Mouse (Mus musculus): ENCODE measurements around the gene Josd2. TPM values are rescaled to one million over a fixed set of nuclear protein-coding genes. Genes with fewer than 3 reads are reported as not detected.

Gene Josd2
- polyA plus RNA-seq, 1 experiment from 2014 or later: 174 TPM

- Histone ChIP-seq H3K36me3 (ENCODE audit: control insufficient read depth, insufficient read depth) (peaks cover under 1% of the 10 kb centered on the region; the same call in 1 of the 2 replicates), H3K9me3 (replicated peaks; ENCODE audit: control insufficient read depth, low read length) (no peaks in the 10 kb centered on the region), H3K27me3 (ENCODE audit: control insufficient read depth, insufficient read depth, low read depth, low read length) (peaks cover 2% of the 10 kb centered on the region), H3K4me3 (ENCODE audit: low read depth, low read length) (no peak overlapping the region), H3K9ac (ENCODE audit: low read depth, low read length) (no peak overlapping the region), H3K4me1 (ENCODE audit: control insufficient read depth, low read depth, low read length) (peaks cover 27% of the 10 kb centered on the region), H3K4me2 (ENCODE audit: low read depth, low read length) (no peak overlapping the region), H3K27ac (ENCODE audit: low read length) (peak overlapping the region; percentile 48; the same call in 1 of the 2 replicates)
- 34% methylated on average over 1 of the region's 1 CpGs for WGBS (ENCODE audit: insufficient replicate concordance)
- ATAC-seq (ENCODE audit: low read depth): no peak
Observed at GRCm38 (mm10) chr7:44498922-44499321, 31.1 kb downstream of the Josd2 start.

GRCm38 (mm10) chr7:44500046-44500445, 32.3 kb downstream of the Josd2 start:
- Histone ChIP-seq H3K9me3 (replicated peaks; ENCODE audit: control insufficient read depth, low read length) (no peaks in the 10 kb centered on the region), H3K4me3 (ENCODE audit: low read depth, low read length) (no peak overlapping the region), H3K27ac (ENCODE audit: low read length) (no peak overlapping the region), H3K4me1 (ENCODE audit: control insufficient read depth, low read depth, low read length) (peaks cover 22% of the 10 kb centered on the region), H3K27me3 (ENCODE audit: control insufficient read depth, insufficient read depth, low read depth, low read length) (peaks cover 2% of the 10 kb centered on the region), H3K36me3 (ENCODE audit: control insufficient read depth, insufficient read depth) (no peaks in the 10 kb centered on the region), H3K4me2 (ENCODE audit: low read depth, low read length) (no peak overlapping the region), H3K9ac (ENCODE audit: low read depth, low read length) (no peak overlapping the region)
- ATAC-seq (ENCODE audit: low read depth): no peak
- 64% methylated on average over 17 of the region's 20 CpGs for WGBS (ENCODE audit: insufficient replicate concordance)

GRCm38 (mm10) chr7:44501563-44502115, 33.9 kb downstream of the Josd2 start:
- Histone ChIP-seq H3K9ac (ENCODE audit: low read depth, low read length) (no peak overlapping the region), H3K4me2 (ENCODE audit: low read depth, low read length) (no peak overlapping the region), H3K9me3 (replicated peaks; ENCODE audit: control insufficient read depth, low read length) (no peaks in the 10 kb centered on the region), H3K27ac (ENCODE audit: low read length) (no peak overlapping the region), H3K4me3 (ENCODE audit: low read depth, low read length) (no peak overlapping the region), H3K27me3 (ENCODE audit: control insufficient read depth, insufficient read depth, low read depth, low read length) (peaks cover 2% of the 10 kb centered on the region), H3K4me1 (ENCODE audit: control insufficient read depth, low read depth, low read length) (peaks cover 12% of the 10 kb centered on the region), H3K36me3 (ENCODE audit: control insufficient read depth, insufficient read depth) (no peaks in the 10 kb centered on the region)
- ATAC-seq (ENCODE audit: low read depth): no peak
- 23% methylated on average over 5 of the region's 5 CpGs for WGBS (ENCODE audit: insufficient replicate concordance)

GRCm38 (mm10) chr7:44507491-44507890, 39.7 kb downstream of the Josd2 start:
- ATAC-seq (ENCODE audit: low read depth): no peak
- Histone ChIP-seq H3K4me2 (ENCODE audit: low read depth, low read length) (no peak overlapping the region), H3K9ac (ENCODE audit: low read depth, low read length) (no peak overlapping the region), H3K27ac (ENCODE audit: low read length) (no peak overlapping the region), H3K27me3 (ENCODE audit: control insufficient read depth, insufficient read depth, low read depth, low read length) (peaks cover 2% of the 10 kb centered on the region; the same call in 1 of the 2 replicates), H3K4me3 (ENCODE audit: low read depth, low read length) (no peak overlapping the region), H3K36me3 (ENCODE audit: control insufficient read depth, insufficient read depth) (no peaks in the 10 kb centered on the region), H3K4me1 (ENCODE audit: control insufficient read depth, low read depth, low read length) (no peaks in the 10 kb centered on the region), H3K9me3 (replicated peaks; ENCODE audit: control insufficient read depth, low read length) (no peaks in the 10 kb centered on the region)

- WGBS (ENCODE audit: insufficient replicate concordance): 62% methylated on average over 9 of the region's 9 CpGs
- H3K4me2 ChIP-seq (ENCODE audit: low read depth, low read length): no peak overlapping the region
- H3K9ac ChIP-seq (ENCODE audit: low read depth, low read length): no peak overlapping the region
- no peak for ATAC-seq (ENCODE audit: low read depth)
- no peaks in the 10 kb centered on the region for H3K36me3 ChIP-seq (ENCODE audit: control insufficient read depth, insufficient read depth)
- no peak overlapping the region for H3K4me3 ChIP-seq (ENCODE audit: low read depth, low read length)
- no peaks in the 10 kb centered on the region for H3K9me3 ChIP-seq (replicated peaks; ENCODE audit: control insufficient read depth, low read length)
- no peaks in the 10 kb centered on the region for H3K4me1 ChIP-seq (ENCODE audit: control insufficient read depth, low read depth, low read length)
- H3K27ac ChIP-seq (ENCODE audit: low read length): no peak overlapping the region
- H3K27me3 ChIP-seq (ENCODE audit: control insufficient read depth, insufficient read depth, low read depth, low read length): peaks cover 34% of the 10 kb centered on the region
Observed at GRCm38 (mm10) chr7:44519240-44519913, 51.6 kb downstream of the Josd2 start.

- WGBS (ENCODE audit: insufficient replicate concordance): 51% methylated on average over 3 of the region's 3 CpGs
- Histone ChIP-seq H3K27ac (ENCODE audit: low read length) (no peak overlapping the region), H3K36me3 (ENCODE audit: control insufficient read depth, insufficient read depth) (no peaks in the 10 kb centered on the region), H3K27me3 (ENCODE audit: control insufficient read depth, insufficient read depth, low read depth, low read length) (peaks cover 47% of the 10 kb centered on the region), H3K9me3 (replicated peaks; ENCODE audit: control insufficient read depth, low read length) (no peaks in the 10 kb centered on the region), H3K4me2 (ENCODE audit: low read depth, low read length) (no peak overlapping the region), H3K9ac (ENCODE audit: low read depth, low read length) (no peak overlapping the region), H3K4me3 (ENCODE audit: low read depth, low read length) (no peak overlapping the region), H3K4me1 (ENCODE audit: control insufficient read depth, low read depth, low read length) (no peaks in the 10 kb centered on the region)
- no peak for ATAC-seq (ENCODE audit: low read depth)
Observed at GRCm38 (mm10) chr7:44520990-44521389, 53.2 kb downstream of the Josd2 start.

Small RNA genes lying within 50 kb of the gene (microRNA-seq; reads per million reads assigned to microRNA genes)
- gene Mir7052: 2.5 reads per million, percentile 4 among the genes with 10 or more reads in this experiment

Other genes with a start within 250 kb of the Josd2 start
- gene Klk1, start 242.6 kb upstream of the Josd2 start, polyA plus RNA-seq (2015; fragmentation: Nextera tagmentation; extraction: Ambion mirVana): 1.1 TPM in 1 of 2 replicates, not detected in the other
- gene Gm36864, start 231.8 kb upstream of the Josd2 start, polyA plus RNA-seq (2015; fragmentation: Nextera tagmentation; extraction: Ambion mirVana): not detected in 2 replicates
- gene 1700028J19Rik, start 221.3 kb upstream of the Josd2 start, polyA plus RNA-seq (2015; fragmentation: Nextera tagmentation; extraction: Ambion mirVana): 1.1 and 1.2 TPM in 2 replicates
- 23.4 and 24.6 TPM in 2 replicates for gene 2410002F23Rik, start 221.3 kb upstream of the Josd2 start, polyA plus RNA-seq (2015; fragmentation: Nextera tagmentation; extraction: Ambion mirVana)
- not detected in 2 replicates for gene Acp4, start 210.6 kb upstream of the Josd2 start, polyA plus RNA-seq (2015; fragmentation: Nextera tagmentation; extraction: Ambion mirVana)
- gene Gm15517, start 206.5 kb upstream of the Josd2 start, polyA plus RNA-seq (2015; fragmentation: Nextera tagmentation; extraction: Ambion mirVana): not detected in 2 replicates
- gene Clec11a, start 161.1 kb upstream of the Josd2 start, polyA plus RNA-seq (2015; fragmentation: Nextera tagmentation; extraction: Ambion mirVana): 0.44 and 0.46 TPM in 2 replicates
- gene Shank1, start 157.7 kb upstream of the Josd2 start, polyA plus RNA-seq (2015; fragmentation: Nextera tagmentation; extraction: Ambion mirVana): 0.01 and 0.02 TPM in 2 replicates
- 0.04 TPM in 1 of 2 replicates, not detected in the other for gene Syt3, start 83.9 kb upstream of the Josd2 start, polyA plus RNA-seq (2015; fragmentation: Nextera tagmentation; extraction: Ambion mirVana)
- gene 1700008O03Rik, start 82.2 kb upstream of the Josd2 start, polyA plus RNA-seq (2015; fragmentation: Nextera tagmentation; extraction: Ambion mirVana): 0.20 TPM in 1 of 2 replicates, not detected in the other
- not detected in 2 replicates for gene Lrrc4b, start 39.0 kb upstream of the Josd2 start, polyA plus RNA-seq (2015; fragmentation: Nextera tagmentation; extraction: Ambion mirVana)
- gene Aspdh, start 2.6 kb upstream of the Josd2 start, polyA plus RNA-seq (2015; fragmentation: Nextera tagmentation; extraction: Ambion mirVana): 19.4 and 23.5 TPM in 2 replicates
- gene Emc10, start 28.5 kb downstream of the Josd2 start, polyA plus RNA-seq (2015; fragmentation: Nextera tagmentation; extraction: Ambion mirVana): 34.4 and 40.6 TPM in 2 replicates
- gene Fam71e1, start 28.6 kb downstream of the Josd2 start, polyA plus RNA-seq (2015; fragmentation: Nextera tagmentation; extraction: Ambion mirVana): 1.3 and 1.4 TPM in 2 replicates
- 0.15 and 0.31 TPM in 2 replicates for gene Mybpc2, start 56.7 kb downstream of the Josd2 start, polyA plus RNA-seq (2015; fragmentation: Nextera tagmentation; extraction: Ambion mirVana)
- 1.5 and 2.0 TPM in 2 replicates for gene Spib, start 64.1 kb downstream of the Josd2 start, polyA plus RNA-seq (2015; fragmentation: Nextera tagmentation; extraction: Ambion mirVana)
- 47.8 and 48.8 TPM in 2 replicates for gene Pold1, start 80.9 kb downstream of the Josd2 start, polyA plus RNA-seq (2015; fragmentation: Nextera tagmentation; extraction: Ambion mirVana)
- 41.0 and 45.9 TPM in 2 replicates for gene Nr1h2, start 86.0 kb downstream of the Josd2 start, polyA plus RNA-seq (2015; fragmentation: Nextera tagmentation; extraction: Ambion mirVana)
- gene Napsa, start 104.4 kb downstream of the Josd2 start, polyA plus RNA-seq (2015; fragmentation: Nextera tagmentation; extraction: Ambion mirVana): 11.5 and 12.2 TPM in 2 replicates
- 0.06 and 0.07 TPM in 2 replicates for gene Kcnc3, start 122.7 kb downstream of the Josd2 start, polyA plus RNA-seq (2015; fragmentation: Nextera tagmentation; extraction: Ambion mirVana)
- 0.25 and 0.77 TPM in 2 replicates for gene Myh14, start 202.9 kb downstream of the Josd2 start, polyA plus RNA-seq (2015; fragmentation: Nextera tagmentation; extraction: Ambion mirVana)
- not detected in 2 replicates for gene Izumo2, start 240.8 kb downstream of the Josd2 start, polyA plus RNA-seq (2015; fragmentation: Nextera tagmentation; extraction: Ambion mirVana)

All from liver, embryonic 16.5 days (tissue).